Mouse (Mus musculus) MEL (cell line): ENCODE data around the gene Rars. TPM values are rescaled to one million over a fixed set of nuclear protein-coding genes. Genes with fewer than 3 reads are reported as not detected.
A peak's percentile ranks its signal among the peaks of the same experiment; 100 is the strongest.

ENCODE experiments used
- DNase-seq: peaks from one replicate; pipeline ENCODE4 v3.0.0; 2011; ENCODE audit warnings: low read depth, low spot score
- H3K27ac ChIP-seq: 2 replicates; pipeline ENCODE4 v1.5.1; 2012; ENCODE audit warnings: low read depth, mild to moderate bottlenecking, control low read depth, low read length, moderate library complexity; ENCODE audit not compliant: control insufficient read depth
- H3K27me3 ChIP-seq, 2 experiments: fragments of 150-350 bp in 1 of 2; sonication (generic) in 1 of 2; 2 replicates each; pipeline ENCODE4 v1.6.1; 2012; ENCODE audit warnings: low read length in 2 of 2, mild to moderate bottlenecking in 2 of 2, improper control_type of control experiment in 1 of 2, moderate library complexity in 1 of 2; ENCODE audit not compliant: insufficient read depth in 2 of 2, control insufficient read depth in 1 of 2
- H3K36me3 ChIP-seq, 2 experiments: 2 replicates each; pipeline ENCODE4 v1.6.1; 2012 to 2014; ENCODE audit warnings: low read length in 2 of 2, improper control_type of control experiment in 1 of 2, inconsistent platforms in 1 of 2, mild to moderate bottlenecking in 1 of 2; ENCODE audit not compliant: insufficient read depth in 2 of 2, control insufficient read depth in 1 of 2
- H3K4me1 ChIP-seq, 2 experiments: fragments of 150-350 bp in 1 of 2; sonication (generic) in 1 of 2; 2 replicates each; pipeline ENCODE4 v1.6.1; 2012; ENCODE audit warnings: low read length in 2 of 2, improper control_type of control experiment in 1 of 2, mild to moderate bottlenecking in 1 of 2; ENCODE audit not compliant: insufficient read depth in 2 of 2, control insufficient read depth in 1 of 2
- H3K4me3 ChIP-seq, 2 experiments: fragments of 150-350 bp in 1 of 2; sonication (generic) in 1 of 2; 2 replicates each; pipeline ENCODE4 v1.5.1; 2012; ENCODE audit warnings: low read depth in 2 of 2, low read length in 2 of 2, mild to moderate bottlenecking in 2 of 2, moderate library complexity in 2 of 2, control low read depth in 1 of 2, improper control_type of control experiment in 1 of 2; ENCODE audit not compliant: control insufficient read depth in 1 of 2, insufficient read depth in 1 of 2
- H3K79me2 ChIP-seq: 2 replicates; pipeline ENCODE4 v1.6.1; 2012; ENCODE audit warnings: mild to moderate bottlenecking, low read length, moderate library complexity; ENCODE audit not compliant: control insufficient read depth, poor library complexity, insufficient read depth
- H3K9ac ChIP-seq: 2 replicates; pipeline ENCODE4 v1.6.1; 2012; ENCODE audit warnings: low read depth, mild to moderate bottlenecking, control low read depth, low read length, moderate library complexity; ENCODE audit not compliant: control insufficient read depth, poor library complexity, severe bottlenecking
- H3K9me3 ChIP-seq: fragments of 150-350 bp; sonication (generic); replicated peaks from 2 replicates; pipeline ENCODE4 v1.6.1; 2012; ENCODE audit warnings: mild to moderate bottlenecking, low read length, improper control_type of control experiment, moderate library complexity; ENCODE audit not compliant: insufficient read depth
- CHD2 ChIP-seq: IDR thresholded peaks from 2 replicates; pipeline ENCODE4 v1.6.1; 2011; ENCODE audit warnings: low read length, improper control_type of control experiment
- CTCF ChIP-seq, 3 experiments: IDR thresholded peaks in 2 of 3; conservative IDR thresholded peaks in 1 of 3; 2 replicates each; pipeline ENCODE4 v1.5.1; 2011 to 2012; ENCODE audit warnings: low read length in 3 of 3, low read depth in 2 of 3, mild to moderate bottlenecking in 2 of 3, improper control_type of control experiment in 1 of 3, inconsistent platforms in 1 of 3, mixed read lengths in 1 of 3, moderate library complexity in 1 of 3; ENCODE audit not compliant: control insufficient read depth in 1 of 3, insufficient read depth in 1 of 3, poor library complexity in 1 of 3, severe bottlenecking in 1 of 3
- E2F4 ChIP-seq: IDR thresholded peaks from 2 replicates; pipeline ENCODE4 v1.6.1; 2011; ENCODE audit warnings: low read depth, low read length, improper control_type of control experiment, borderline replicate concordance
- ELF1 ChIP-seq: IDR thresholded peaks from 2 replicates; pipeline ENCODE4 v1.6.1; 2014; ENCODE audit warnings: low read depth, mild to moderate bottlenecking, inconsistent platforms, low read length, improper control_type of control experiment, moderate library complexity
- ETS1 ChIP-seq: IDR thresholded peaks from 2 replicates; pipeline ENCODE4 v1.6.1; 2012; ENCODE audit warnings: low read depth, mild to moderate bottlenecking, inconsistent platforms, low read length, improper control_type of control experiment, moderate library complexity
- GABPA ChIP-seq: IDR thresholded peaks from 2 replicates; pipeline ENCODE4 v1.6.1; 2012; ENCODE audit warnings: low read depth, mild to moderate bottlenecking, inconsistent platforms, low read length, improper control_type of control experiment, moderate library complexity
- KAT2A ChIP-seq: conservative IDR thresholded peaks from 2 replicates; pipeline ENCODE4 v1.6.1; 2012; ENCODE audit warnings: low read depth, low read length, improper control_type of control experiment, inconsistent platforms
- MAFK ChIP-seq: IDR thresholded peaks from 2 replicates; pipeline ENCODE4 v1.6.1; 2011; ENCODE audit warnings: low read depth, mild to moderate bottlenecking, low read length, improper control_type of control experiment, borderline replicate concordance
- MAX ChIP-seq: IDR thresholded peaks from 2 replicates; pipeline ENCODE4 v1.6.1; 2011; ENCODE audit warnings: low read length, improper control_type of control experiment
- MEF2A ChIP-seq: IDR thresholded peaks from 2 replicates; pipeline ENCODE4 v1.6.1; 2014; ENCODE audit warnings: low read depth, mild to moderate bottlenecking, inconsistent platforms, low read length, improper control_type of control experiment; ENCODE audit not compliant: poor library complexity, insufficient replicate concordance, severe bottlenecking; ENCODE audit errors: extremely low read depth
- MXI1 ChIP-seq: IDR thresholded peaks from 2 replicates; pipeline ENCODE4 v1.6.1; 2011; ENCODE audit warnings: mild to moderate bottlenecking, low read depth, low read length, improper control_type of control experiment
- MYB ChIP-seq: IDR thresholded peaks from 2 replicates; pipeline ENCODE4 v1.6.1; 2011; ENCODE audit warnings: mild to moderate bottlenecking, low read depth, low read length, improper control_type of control experiment
- MYC ChIP-seq: IDR thresholded peaks from 2 replicates; pipeline ENCODE4 v1.6.1; 2011; ENCODE audit warnings: low read depth, mild to moderate bottlenecking, low read length, improper control_type of control experiment, moderate library complexity
- NRF1 ChIP-seq: IDR thresholded peaks from 2 replicates; pipeline ENCODE4 v1.6.1; 2014; ENCODE audit warnings: low read depth, mild to moderate bottlenecking, inconsistent platforms, low read length, improper control_type of control experiment, moderate library complexity; ENCODE audit not compliant: poor library complexity, insufficient read depth, severe bottlenecking
- POLR2A ChIP-seq, 2 experiments: IDR thresholded peaks; 2 replicates each; pipeline ENCODE4 v1.6.1; 2011 to 2012; ENCODE audit warnings: low read length in 2 of 2, mild to moderate bottlenecking in 2 of 2, control low read depth in 1 of 2, improper control_type of control experiment in 1 of 2, low read depth in 1 of 2, moderate library complexity in 1 of 2; ENCODE audit not compliant: control insufficient read depth in 1 of 2, insufficient read depth in 1 of 2, poor library complexity in 1 of 2
- POLR2AphosphoS2 ChIP-seq: IDR thresholded peaks from 2 replicates; pipeline ENCODE4 v1.6.1; 2011; ENCODE audit warnings: low read length, improper control_type of control experiment
- POLR2AphosphoS5 ChIP-seq: IDR thresholded peaks from 2 replicates; pipeline ENCODE4 v1.6.1; 2012; ENCODE audit warnings: low read depth, borderline replicate concordance, mild to moderate bottlenecking, inconsistent platforms, low read length, moderate library complexity, mixed read lengths
- RAD21 ChIP-seq: IDR thresholded peaks from 2 replicates; pipeline ENCODE4 v1.6.1; 2011; ENCODE audit warnings: mild to moderate bottlenecking, low read depth, low read length, improper control_type of control experiment
- RCOR1 ChIP-seq: IDR thresholded peaks from 2 replicates; pipeline ENCODE4 v1.6.1; 2012; ENCODE audit warnings: low read depth, mild to moderate bottlenecking, inconsistent platforms, low read length, improper control_type of control experiment
- SIN3A ChIP-seq: IDR thresholded peaks from 2 replicates; pipeline ENCODE4 v1.6.1; 2012; ENCODE audit warnings: low read length, improper control_type of control experiment, inconsistent platforms
- SMC3 ChIP-seq: IDR thresholded peaks from 2 replicates; pipeline ENCODE4 v1.6.1; 2011; ENCODE audit warnings: low read depth, low read length, improper control_type of control experiment
- TAL1 ChIP-seq: IDR thresholded peaks from 2 replicates; pipeline ENCODE4 v1.6.1; 2012; ENCODE audit warnings: mild to moderate bottlenecking, inconsistent platforms, low read length, moderate library complexity, mixed read lengths
- TBP ChIP-seq: IDR thresholded peaks from 2 replicates; pipeline ENCODE4 v1.8.0; 2011; ENCODE audit warnings: low read depth, low read length, improper control_type of control experiment
- USF1 ChIP-seq: IDR thresholded peaks from 2 replicates; pipeline ENCODE4 v1.6.1; 2014; ENCODE audit warnings: low read depth, mild to moderate bottlenecking, inconsistent platforms, low read length, improper control_type of control experiment, moderate library complexity
- USF2 ChIP-seq, 2 experiments: IDR thresholded peaks; 2 replicates each; pipeline ENCODE4 v1.6.1; 2011 to 2012; ENCODE audit warnings: improper control_type of control experiment in 2 of 2, low read length in 2 of 2, borderline replicate concordance in 1 of 2, inconsistent platforms in 1 of 2, low read depth in 1 of 2, mild to moderate bottlenecking in 1 of 2; ENCODE audit not compliant: insufficient read depth in 1 of 2
- ZC3H11A ChIP-seq: IDR thresholded peaks from 2 replicates; pipeline ENCODE4 v1.6.1; 2012; ENCODE audit warnings: low read depth, mild to moderate bottlenecking, inconsistent platforms, low read length, improper control_type of control experiment
- ZKSCAN1 ChIP-seq: IDR thresholded peaks from 2 replicates; pipeline ENCODE4 v1.6.1; 2012; ENCODE audit warnings: low read depth, mild to moderate bottlenecking, inconsistent platforms, low read length, improper control_type of control experiment, moderate library complexity
- ZMIZ1 ChIP-seq: IDR thresholded peaks from 2 replicates; pipeline ENCODE4 v1.6.1; 2012; ENCODE audit warnings: low read depth, mild to moderate bottlenecking, inconsistent platforms, low read length, improper control_type of control experiment, moderate library complexity
- ZNF384 ChIP-seq: IDR thresholded peaks from 2 replicates; pipeline ENCODE4 v1.6.1; 2012; ENCODE audit warnings: low read depth, mild to moderate bottlenecking, inconsistent platforms, low read length, improper control_type of control experiment
- polyA plus RNA-seq, 2 experiments: library from polyadenylated mRNA; stranded (reverse) in 1 of 2; unstranded in 1 of 2; fragments of >175 nt in 1 of 2; fragments of >200 nt in 1 of 2; gene quantifications; 2 replicates each; pipeline versions ENCODE4 v1.2.1 to v1.2.4; 2012; ENCODE audit warnings: low replicate concordance in 2 of 2, low read depth in 1 of 2; ENCODE audit not compliant: insufficient read length in 2 of 2, insufficient read depth in 1 of 2, missing spikeins in 1 of 2
- total RNA-seq: library from RNA; depleted of rRNA; stranded (reverse); fragments of 300-350 nt; gene quantifications from 2 replicates; pipeline ENCODE4 v1.2.3, GENCODE M21; 2012

Rars gene
- total and polyA plus RNA-seq, 3 experiments = 193 to 396 (median 251) TPM

- peak; percentile 86; the same call in 1 of the 2 replicates for TF ChIP-seq E2F4
- TF ChIP-seq TBP = peak; percentile 91
- peak; percentile 92 for TF ChIP-seq ELF1
- peak; percentile 42 to 86; a peak in 3 of 4 replicates for TF ChIP-seq POLR2A (IDR thresholded peaks at IDR 0.05; ENCODE audit: control insufficient read depth in 1 of 2, insufficient read depth in 1 of 2, low read depth in 1 of 2, low read length in 2 of 2, poor library complexity in 1 of 2)
- peak; percentile 97 for TF ChIP-seq USF1
- TF ChIP-seq POLR2AphosphoS2 = peak; percentile 46; the same call in 1 of the 2 replicates
- no peak for TF ChIP-seq SMC3
- TF ChIP-seq, all 39 proteins: peak for 18
Observed at GRCm38 (mm10) chr11:35769188-35769745, 65.0 kb downstream of the Rars start, which contains the start of gene Pank3 (continued).

GRCm38 (mm10) chr11:35766845-35767244 is 67.5 kb downstream of the Rars start:
- H3K9me3 ChIP-seq = no peaks in the 10 kb centered on the region
- peaks cover 0 to 15% of the 10 kb centered on the region in 2 experiments; a peak in 2 of 4 replicates for H3K36me3 ChIP-seq
- DNase-seq = no peak
- TF ChIP-seq MEF2A (no peak), ZMIZ1 (no peak), TBP (no peak), TAL1 (no peak), POLR2AphosphoS5 (no peak), MXI1 (no peak), MYC (no peak), MAX (no peak), RCOR1 (no peak), GABPA (no peak), ETS1 (no peak)
- no peak overlapping the region for H3K9ac ChIP-seq
- H3K79me2 ChIP-seq = peaks cover 24% of the 10 kb centered on the region
- peaks cover 2 to 12% of the 10 kb centered on the region in 2 experiments for H3K27me3 ChIP-seq
- no peak overlapping the region for H3K27ac ChIP-seq
- H3K4me1 ChIP-seq = peaks cover 2 to 17% of the 10 kb centered on the region in 2 experiments
- no peak overlapping the region for H3K4me3 ChIP-seq

GRCm38 (mm10) chr11:35760627-35761003 is 73.7 kb downstream of the Rars start:
- Histone ChIP-seq H3K4me3 (no peak overlapping the region), H3K27me3 (peaks cover 3 to 15% of the 10 kb centered on the region in 2 experiments), H3K4me1 (no peaks in the 10 kb centered on the region), H3K9ac (no peak overlapping the region), H3K36me3 (no peaks in the 10 kb centered on the region), H3K27ac (no peak overlapping the region), H3K9me3 (no peaks in the 10 kb centered on the region), H3K79me2 (no peaks in the 10 kb centered on the region)
- no peak for DNase-seq
- TF ChIP-seq SIN3A = no peak
- no peak for TF ChIP-seq RAD21
- no peak for TF ChIP-seq TBP
- TF ChIP-seq POLR2A (IDR thresholded peaks at IDR 0.05; ENCODE audit: control insufficient read depth in 1 of 2, insufficient read depth in 1 of 2, low read depth in 1 of 2, low read length in 2 of 2, poor library complexity in 1 of 2) = no peak
- TF ChIP-seq POLR2AphosphoS2 = no peak
- no peak for TF ChIP-seq MEF2A
- TF ChIP-seq NRF1 = no peak
- TF ChIP-seq CTCF (IDR thresholded peaks at IDR 0.05 in 2 of 3, conservative IDR thresholded peaks at IDR 0.05 in 1 of 3; ENCODE audit: control insufficient read depth in 1 of 3, insufficient read depth in 1 of 3, low read depth in 2 of 3, low read length in 3 of 3, poor library complexity in 1 of 3, severe bottlenecking in 1 of 3) = no peak
- no peak for TF ChIP-seq ZKSCAN1
- no peak for TF ChIP-seq MAFK
- TF ChIP-seq KAT2A = no peak
- TF ChIP-seq ZC3H11A = no peak
- TF ChIP-seq RCOR1 = no peak
- TF ChIP-seq MYB = no peak
- no peak for TF ChIP-seq CHD2
- no peak for TF ChIP-seq USF2 (IDR thresholded peaks at IDR 0.05; ENCODE audit: borderline replicate concordance in 1 of 2, insufficient read depth in 1 of 2, low read depth in 1 of 2, low read length in 2 of 2)
- TF ChIP-seq ZNF384 = no peak
